Mouse (Mus musculus) C2C12 (cell line): ENCODE measurements around the gene Pdk2. TPM values are rescaled to one million over a fixed set of nuclear protein-coding genes. Genes with fewer than 3 reads are reported as not detected.

Source experiments
- H3K27me3 ChIP-seq: one replicate; pipeline ENCODE4 v1.6.1; 2011; ENCODE audit not compliant: control insufficient read depth, insufficient read depth, insufficient read length
- H3K36me3 ChIP-seq: one replicate; pipeline ENCODE4 v1.6.1; 2011; ENCODE audit not compliant: control insufficient read depth, insufficient read depth
- H3K4me3 ChIP-seq: one replicate; pipeline ENCODE4 v1.5.1; 2011; ENCODE audit warnings: mild to moderate bottlenecking, control low read depth; ENCODE audit not compliant: poor library complexity, insufficient read depth, severe bottlenecking
- H3K79me2 ChIP-seq: one replicate; pipeline ENCODE4 v1.6.1; 2011; ENCODE audit not compliant: control insufficient read depth, insufficient read depth
- H3K79me3 ChIP-seq: one replicate; pipeline ENCODE4 v1.6.1; 2011; ENCODE audit warnings: low read depth, control low read depth
- H3ac ChIP-seq: one replicate; pipeline ENCODE3; 2011; ENCODE audit warnings: low read depth; ENCODE audit not compliant: control insufficient read depth, insufficient read length
- CEBPB ChIP-seq: IDR thresholded peaks from one replicate; pipeline ENCODE4 v1.6.1; 2011; ENCODE audit warnings: low read depth, mild to moderate bottlenecking, control low read depth, moderate library complexity
- CTCF ChIP-seq: IDR thresholded peaks from one replicate; pipeline ENCODE4 v1.5.1; 2011; ENCODE audit not compliant: control insufficient read depth, insufficient read depth, insufficient read length
- FOSL1 ChIP-seq: IDR thresholded peaks from one replicate; pipeline ENCODE4 v1.8.0; 2011; ENCODE audit warnings: mild to moderate bottlenecking, low read length; ENCODE audit not compliant: poor library complexity, insufficient read depth, severe bottlenecking
- MAX ChIP-seq: IDR thresholded peaks from one replicate; pipeline ENCODE4 v1.6.1; 2011; ENCODE audit warnings: mild to moderate bottlenecking, control low read depth
- MYOD1 ChIP-seq: IDR thresholded peaks from one replicate; pipeline ENCODE4 v1.6.1; 2011; ENCODE audit warnings: low read depth; ENCODE audit not compliant: control insufficient read depth, insufficient read length
- MYOG ChIP-seq: IDR thresholded peaks from one replicate; pipeline ENCODE4 v1.6.1; 2011; ENCODE audit not compliant: control insufficient read depth, insufficient read length; ENCODE audit errors: extremely low read depth
- USF1 ChIP-seq: IDR thresholded peaks from one replicate; pipeline ENCODE4 v1.6.1; 2011; ENCODE audit warnings: low read depth, mild to moderate bottlenecking, control low read depth, moderate library complexity
- polyA plus RNA-seq: library from polyadenylated mRNA; unstranded; fragments of >200 nt; fragmentation: generic; extraction: Trizol; gene quantifications from one replicate; pipeline ENCODE4 v1.2.1, GENCODE M21; 2012; ENCODE audit warnings: missing spikeins

The Pdk2 gene
- polyA plus RNA-seq, 1 experiment = 1.8 TPM

- Histone ChIP-seq H3K27me3 (no peaks in the 10 kb centered on the region), H3K79me3 (peaks cover 5% of the 10 kb centered on the region), H3K4me3 (no peak overlapping the region), H3K36me3 (no peaks in the 10 kb centered on the region), H3K79me2 (peaks cover 16% of the 10 kb centered on the region), H3ac (no peak overlapping the region)
- TF ChIP-seq USF1 = no peak
- TF ChIP-seq MYOD1 = no peak
- no peak for TF ChIP-seq CEBPB
- no peak for TF ChIP-seq MAX
- TF ChIP-seq MYOG = no peak
- TF ChIP-seq CTCF = no peak
- no peak for TF ChIP-seq FOSL1
Measured at GRCm38 (mm10) chr11:94987341-94987740, 53.8 kb downstream of the Pdk2 start.

DNA sequence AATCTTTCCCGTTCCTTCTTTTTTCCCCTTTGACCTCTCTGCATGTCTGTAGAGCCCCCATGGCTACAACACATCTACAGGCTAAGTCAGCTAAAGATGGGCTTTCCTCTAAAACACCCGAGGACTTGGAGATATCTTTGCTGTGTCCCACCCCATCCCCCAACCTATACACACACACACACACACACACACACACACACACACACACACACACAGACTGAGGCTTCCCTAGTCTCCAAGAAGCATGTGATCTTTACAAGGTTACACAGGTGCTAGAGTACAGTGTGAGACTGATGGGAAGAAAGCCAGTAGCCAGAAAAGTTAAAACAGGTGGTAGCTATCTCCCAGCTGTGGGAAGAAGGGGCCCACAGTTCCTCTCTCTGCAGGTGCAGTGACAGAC, 54.7 kb downstream of the Pdk2 start:
- Histone ChIP-seq H3K79me3 (peaks cover 1% of the 10 kb centered on the region), H3K27me3 (no peaks in the 10 kb centered on the region), H3K4me3 (no peak overlapping the region), H3K79me2 (peaks cover 7% of the 10 kb centered on the region), H3K36me3 (no peaks in the 10 kb centered on the region), H3ac (no peak overlapping the region)
- TF ChIP-seq MAX = no peak
- TF ChIP-seq FOSL1 = no peak
- TF ChIP-seq MYOD1 = no peak
- no peak for TF ChIP-seq MYOG
- no peak for TF ChIP-seq CTCF
- no peak for TF ChIP-seq USF1
- TF ChIP-seq CEBPB = no peak

- Histone ChIP-seq H3K79me3 (no peaks in the 10 kb centered on the region), H3K4me3 (no peak overlapping the region), H3K36me3 (no peaks in the 10 kb centered on the region), H3ac (no peak overlapping the region), H3K27me3 (no peaks in the 10 kb centered on the region), H3K79me2 (peaks cover under 1% of the 10 kb centered on the region)
- no peak for TF ChIP-seq FOSL1
- TF ChIP-seq MAX = no peak
- no peak for TF ChIP-seq CTCF
- no peak for TF ChIP-seq CEBPB
- no peak for TF ChIP-seq MYOG
- no peak for TF ChIP-seq MYOD1
- TF ChIP-seq USF1 = no peak
Measured at GRCm38 (mm10) chr11:94985822-94986221, 55.3 kb downstream of the Pdk2 start.

DNA sequence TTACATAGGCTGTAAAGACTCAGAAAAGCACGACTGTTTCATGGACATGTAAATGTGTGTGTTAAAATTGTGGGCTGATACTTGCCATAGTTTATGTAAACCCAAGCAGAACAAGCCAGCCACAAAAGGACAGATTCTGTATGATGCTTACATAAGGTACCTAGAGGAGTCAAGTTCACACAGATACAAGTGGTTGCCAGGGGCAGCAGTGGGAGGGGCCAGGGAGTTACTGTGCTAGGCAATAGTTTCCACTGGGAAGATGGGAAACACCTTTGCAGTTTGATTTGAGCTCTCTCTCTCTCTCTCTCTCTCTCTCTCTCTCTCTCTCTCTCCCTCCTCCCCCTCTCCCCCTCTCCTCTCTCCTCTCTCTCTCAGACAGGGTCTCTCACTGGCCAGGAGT, 56.0 kb downstream of the Pdk2 start:
- H3K79me3 ChIP-seq = no peaks in the 10 kb centered on the region
- no peak overlapping the region for H3ac ChIP-seq
- no peak overlapping the region for H3K4me3 ChIP-seq
- H3K79me2 ChIP-seq = no peaks in the 10 kb centered on the region
- no peak for TF ChIP-seq MYOG
- no peak for TF ChIP-seq CTCF
- no peak for TF ChIP-seq USF1
- TF ChIP-seq FOSL1 = no peak
- no peak for TF ChIP-seq MYOD1
- no peak for TF ChIP-seq MAX
- no peak for TF ChIP-seq CEBPB
- no peaks in the 10 kb centered on the region for H3K27me3 ChIP-seq
- no peaks in the 10 kb centered on the region for H3K36me3 ChIP-seq

- no peaks in the 10 kb centered on the region for H3K36me3 ChIP-seq
- no peaks in the 10 kb centered on the region for H3K79me3 ChIP-seq
- no peak overlapping the region for H3K4me3 ChIP-seq
- no peak overlapping the region for H3ac ChIP-seq
- TF ChIP-seq FOSL1 (no peak), CTCF (no peak), MAX (no peak), MYOD1 (no peak), USF1 (no peak), MYOG (no peak), CEBPB (no peak)
- no peaks in the 10 kb centered on the region for H3K27me3 ChIP-seq
- no peaks in the 10 kb centered on the region for H3K79me2 ChIP-seq
Measured at GRCm38 (mm10) chr11:94979462-94980179, 61.5 kb downstream of the Pdk2 start.
